Mouse (Mus musculus) cortical plate, adult 2 months (tissue): ENCODE results near the gene Nr5a1.

ENCODE experiments used
- CTCF ChIP-seq: fragments of 200-500 bp; IDR thresholded peaks from 2 replicates; pipeline ENCODE4 v1.5.1; 2011; ENCODE audit warnings: mild to moderate bottlenecking, control low read depth, low read length; ENCODE audit not compliant: insufficient read depth; ENCODE audit errors: extremely low read depth
- POLR2A ChIP-seq: fragments of 200-500 bp; IDR thresholded peaks from 2 replicates; pipeline ENCODE4 v1.6.1; 2011; ENCODE audit warnings: mild to moderate bottlenecking, low read length, control low read depth; ENCODE audit not compliant: insufficient read depth; ENCODE audit errors: extremely low read depth

DNA sequence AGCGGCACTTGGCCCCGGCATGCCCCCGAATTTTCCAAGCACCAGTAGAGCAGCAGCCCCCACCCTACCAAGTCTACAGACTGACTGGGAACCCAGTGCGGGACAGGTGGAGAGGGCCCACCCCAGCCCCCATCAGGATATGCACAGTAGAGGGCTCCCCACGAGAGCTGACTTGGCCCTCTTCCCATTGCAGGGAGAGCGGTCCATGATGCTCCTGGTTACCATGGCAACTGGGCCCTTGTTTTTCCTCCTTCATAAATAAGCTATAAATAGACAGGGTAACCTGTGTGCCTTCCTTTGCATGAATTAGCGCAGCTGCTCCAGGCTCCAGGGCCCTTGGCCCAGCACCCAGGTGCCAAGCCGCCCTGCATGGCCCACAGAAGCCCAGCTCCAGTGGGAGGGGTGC is 67.1 kb downstream of the Nr5a1 start:
- TF ChIP-seq CTCF (no peak), POLR2A (no peak)
